Mouse (Mus musculus) Patski (cell line): Measurements from ENCODE around the gene Glt6d1. TPM values are rescaled to one million over a fixed set of nuclear protein-coding genes. Genes with fewer than 3 reads are reported as not detected.
"Not testable (repeated sequence)": the region's sequence is repeated elsewhere in the genome, so short reads cannot be mapped to it uniquely, and the experiment has no call there.

Experiments used
- ATAC-seq: fragments of 100-300 bp; one replicate; pipeline ENCODE4 v1.8.0; 2021
- CTCF ChIA-PET: fragments of 350-600 bp; sonication (Branson Sonifier 250); formaldehyde crosslinking; loops from one replicate; lab custom pipeline; 2022; ENCODE audit warnings: inconsistent platforms; lab: Charles Lee
- POLR2A ChIA-PET: fragments of 350-600 bp; sonication (Branson Sonifier 250); formaldehyde crosslinking; loops from one replicate; lab custom pipeline; 2022; ENCODE audit warnings: antibody characterized with exemption, inconsistent platforms; lab: Charles Lee
- DNase-seq: peaks from one replicate; pipeline ENCODE4 v3.0.0-alpha.2; 2011; ENCODE audit warnings: low read depth, low spot score
- H3K27me3 ChIP-seq: fragments of 371-371 bp; one replicate; pipeline ENCODE4 v1.5.1; 2021
- CTCF ChIP-seq: fragments of 100-300 bp; IDR thresholded peaks from one replicate; pipeline ENCODE4 v1.5.1; 2021
- in situ Hi-C: fragments of 300-500 bp; cut with MboI; formaldehyde crosslinking; loops from 3 replicates; pipeline ENCODE4 v1.11.1; 2018; ENCODE audit warnings: low pct_unique_long_range_greater_than_20kb, mixed read lengths
- polyA plus RNA-seq: library from polyadenylated mRNA; unstranded; gene quantifications from one replicate; pipeline ENCODE4 v1.2.3, GENCODE M21; 2021

Gene Glt6d1
- polyA plus RNA-seq: not detected

GRCm38 (mm10) chr2:25815748-25816147 lies at the start of gene Glt6d1:
Gene Glt6d1 (minus strand): TSS chr2:25815848.
- DNase-seq, ATAC-seq, H3K27me3 ChIP-seq, POLR2A ChIA-PET, CTCF ChIA-PET, in situ Hi-C loops: not testable (repeated sequence)

GRCm38 (mm10) chr2:25865412-25865811 lies 49.8 kb upstream of the Glt6d1 start:
- ChIA-PET POLR2A (no interaction called here), CTCF (no interaction called here)
- ATAC-seq (no peak), DNase-seq (no peak)
- TF ChIP-seq CTCF: no peak
- in situ Hi-C loops: no loop called here
- peaks cover 16% of the 10 kb centered on the region for H3K27me3 ChIP-seq

GRCm38 (mm10) chr2:25864230-25864629 lies 48.6 kb upstream of the Glt6d1 start:
- H3K27me3 ChIP-seq: peaks cover 16% of the 10 kb centered on the region
- CTCF ChIA-PET: no interaction called here
- POLR2A ChIA-PET: no interaction called here
- ATAC-seq: no peak
- in situ Hi-C loops: no loop called here
- DNase-seq: no peak
- no peak for TF ChIP-seq CTCF

- no peak for ATAC-seq
- POLR2A ChIA-PET: no interaction called here
- in situ Hi-C loops: no loop called here
- H3K27me3 ChIP-seq: peaks cover 18% of the 10 kb centered on the region
- CTCF ChIA-PET: no interaction called here
- no peak for DNase-seq
- TF ChIP-seq CTCF: no peak
Measured at GRCm38 (mm10) chr2:25863337-25864131, 47.9 kb upstream of the Glt6d1 start, which contains the start of gene Kcnt1. Gene Kcnt1 (plus strand): TSS chr2:25863734.

GRCm38 (mm10) chr2:25862696-25863270 lies 47.1 kb upstream of the Glt6d1 start:
- no peak for TF ChIP-seq CTCF
- in situ Hi-C loops: no loop called here
- ChIA-PET CTCF (no interaction called here), POLR2A (no interaction called here)
- no peak for DNase-seq
- peaks cover 19% of the 10 kb centered on the region for H3K27me3 ChIP-seq
- ATAC-seq: no peak

- DNase-seq: no peak
Measured at GRCm38 (mm10) chr2:25862038-25862437, 46.4 kb upstream of the Glt6d1 start.

GRCm38 (mm10) chr2:25859891-25860290 lies 44.2 kb upstream of the Glt6d1 start:
- no peak for ATAC-seq
- ChIA-PET POLR2A (interaction anchor here (0.6 kb wide), 1 partner anchor 23 kb away, joined by 3 read pairs; no protein-coding TSS in a partner anchor), CTCF (no interaction called here)
- H3K27me3 ChIP-seq: peaks cover 21% of the 10 kb centered on the region
- in situ Hi-C loops: no loop called here
- DNase-seq: no peak
- TF ChIP-seq CTCF: no peak

More at GRCm38 (mm10) chr2:25862038-25862437, 46.4 kb upstream of the Glt6d1 start:
- ATAC-seq: no peak
- no peak for TF ChIP-seq CTCF
- in situ Hi-C loops: no loop called here
- POLR2A ChIA-PET: no interaction called here
- H3K27me3 ChIP-seq: peaks cover 19% of the 10 kb centered on the region
- CTCF ChIA-PET: no interaction called here

GRCm38 (mm10) chr2:25853998-25854397 lies 38.4 kb upstream of the Glt6d1 start:
- ATAC-seq: no peak
- no peak for TF ChIP-seq CTCF
- peaks cover 8% of the 10 kb centered on the region for H3K27me3 ChIP-seq
- CTCF ChIA-PET: no interaction called here
- no peak for DNase-seq
- POLR2A ChIA-PET: interaction anchor here (0.6 kb wide), 1 partner anchor 1192 kb away, joined by 3 read pairs; no protein-coding TSS in a partner anchor
- in situ Hi-C loops: no loop called here

- TF ChIP-seq CTCF: no peak
- CTCF ChIA-PET: no interaction called here
- DNase-seq: no peak
- no peak for ATAC-seq
- peaks cover 5% of the 10 kb centered on the region for H3K27me3 ChIP-seq
- in situ Hi-C loops: no loop called here
- POLR2A ChIA-PET: no interaction called here
Measured at GRCm38 (mm10) chr2:25852626-25853025, 37.0 kb upstream of the Glt6d1 start.

- POLR2A ChIA-PET: no interaction called here
- in situ Hi-C loops: no loop called here
- no peaks in the 10 kb centered on the region for H3K27me3 ChIP-seq
- TF ChIP-seq CTCF: no peak
- CTCF ChIA-PET: no interaction called here
- no peak for DNase-seq
- ATAC-seq: no peak
Measured at GRCm38 (mm10) chr2:25850330-25850729, 34.7 kb upstream of the Glt6d1 start.

- no peaks in the 10 kb centered on the region for H3K27me3 ChIP-seq
- no peak for TF ChIP-seq CTCF
- CTCF ChIA-PET: no interaction called here
- POLR2A ChIA-PET: no interaction called here
- ATAC-seq (no peak), DNase-seq (no peak)
- in situ Hi-C loops: loop anchor here (25.0 kb wide), 1 partner anchor 165 kb away; the partner anchor contains the start of gene Ubac1
Measured at GRCm38 (mm10) chr2:25847226-25847625, 31.6 kb upstream of the Glt6d1 start, which contains the start of gene Sohlh1. Gene Sohlh1 (minus strand): TSS chr2:25847248.
